Mouse (Mus musculus) right cerebral cortex, postnatal 14 days (tissue): ENCODE data around the gene 1110032A03Rik.

ENCODE experiments used
- DNase-seq: peaks from one replicate; pipeline ENCODE4 v3.0.0; 2022

Gene 1110032A03Rik

GRCm38 (mm10) chr9:50727925-50728651 is 47.2 kb downstream of the 1110032A03Rik start:
- peak; percentile 91 for DNase-seq

DNA sequence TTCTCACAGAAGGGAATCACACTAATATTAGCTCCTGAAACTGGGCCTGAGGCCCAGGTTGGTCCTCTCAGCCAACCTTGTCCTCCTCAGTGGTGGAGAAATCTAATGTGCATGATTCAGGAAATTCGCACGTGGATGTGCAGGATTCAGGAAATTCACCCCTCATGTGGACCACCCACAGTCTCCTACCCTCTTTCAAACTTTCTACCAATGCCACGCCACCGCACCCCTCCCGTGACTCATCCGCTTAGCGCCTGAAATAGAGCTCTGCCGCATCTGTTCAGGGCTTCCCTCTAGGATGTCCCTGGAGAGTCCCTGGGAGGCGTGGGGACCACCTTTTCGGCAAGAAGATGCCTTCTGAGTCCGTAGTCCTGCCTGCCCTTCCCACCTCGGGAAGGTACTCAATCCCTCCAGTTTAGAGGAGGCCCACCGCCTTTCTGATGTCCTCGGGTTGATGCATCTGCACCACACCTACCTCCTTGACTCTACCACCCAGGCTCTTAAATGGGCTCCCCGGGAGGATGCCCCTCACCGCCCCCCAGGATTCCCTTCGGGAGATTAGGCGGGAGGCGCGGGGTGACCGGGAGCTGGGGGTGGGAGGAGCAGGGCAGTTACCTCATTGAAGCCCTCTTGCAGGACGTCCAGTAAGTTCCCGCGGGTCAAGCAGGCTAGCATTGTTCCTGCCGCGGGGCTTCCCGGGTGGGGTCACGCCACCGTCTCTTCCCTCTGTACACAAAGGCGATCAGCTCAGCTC is 48.0 kb downstream of the 1110032A03Rik start:
- DNase-seq, result peak; percentile 70

DNA sequence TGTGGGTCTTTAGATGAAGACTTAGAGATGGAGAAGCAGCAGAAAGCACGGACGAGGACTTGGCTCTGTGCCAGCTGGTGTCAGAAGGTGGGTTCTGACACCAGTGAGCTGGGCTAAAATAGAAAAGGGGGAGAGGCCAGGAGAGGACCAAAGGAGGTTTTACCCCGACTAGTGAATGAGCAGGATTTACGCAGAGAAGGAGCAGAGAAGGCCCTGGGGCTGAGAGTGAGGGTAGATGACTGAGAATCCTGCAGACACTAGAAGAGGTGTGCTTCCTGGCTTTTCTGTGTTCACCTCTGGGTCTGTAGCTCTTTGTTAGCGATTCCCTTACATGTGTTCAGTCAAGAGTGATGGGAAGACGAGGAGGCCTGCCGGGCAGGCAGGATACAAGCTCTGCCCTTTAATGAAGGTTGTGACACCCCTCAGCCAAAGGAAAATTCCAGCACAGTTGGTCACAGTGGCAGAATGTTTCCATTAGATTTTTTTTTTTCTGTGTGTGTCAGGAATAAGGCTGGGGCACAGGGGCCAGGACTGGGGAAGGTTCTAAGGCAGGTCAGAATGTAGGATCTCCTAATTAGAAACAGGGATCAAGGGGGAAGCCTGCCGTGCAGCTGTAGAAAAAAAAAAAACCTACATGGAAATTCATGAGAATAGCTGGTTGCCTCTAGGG is 49.3 kb downstream of the 1110032A03Rik start:
- no peak for DNase-seq

DNA sequence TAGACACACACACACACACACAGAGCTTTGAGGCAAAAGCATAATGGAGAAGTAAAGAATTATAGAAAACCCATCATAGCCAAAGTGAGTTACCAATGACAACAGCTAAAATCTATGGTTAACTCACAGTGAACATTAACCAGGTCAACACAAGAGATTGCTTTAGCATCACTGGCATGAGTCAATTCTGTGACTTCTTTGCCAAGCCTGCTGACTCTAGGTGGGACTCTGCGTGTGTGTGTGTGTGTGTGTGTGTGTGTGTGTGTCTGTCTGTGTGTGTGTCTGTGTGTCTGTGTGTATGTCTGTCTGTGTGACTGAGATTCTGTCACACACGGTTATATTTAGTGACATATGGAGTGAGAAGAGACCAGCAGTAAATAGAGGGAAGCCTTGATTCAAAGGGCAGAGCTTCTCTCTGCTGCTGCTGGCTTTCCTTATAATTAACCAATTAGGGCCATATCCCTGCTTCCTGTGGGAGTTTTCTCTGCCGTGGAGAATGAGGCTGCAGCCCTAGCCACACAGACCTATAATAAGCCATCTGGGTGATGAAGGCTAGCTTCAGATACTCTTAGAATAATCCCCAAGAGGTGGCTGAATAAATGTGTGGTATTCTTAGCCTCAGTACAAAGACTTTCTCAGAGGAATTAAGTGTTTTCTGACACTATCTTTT is 50.5 kb downstream of the 1110032A03Rik start:
- no peak for DNase-seq

- no peak for DNase-seq
These were observed 51.2 kb downstream of the 1110032A03Rik start for GRCm38 (mm10) chr9:50724147-50724546.

- DNase-seq, result peak; percentile 69
These were observed 51.9 kb downstream of the 1110032A03Rik start for GRCm38 (mm10) chr9:50723406-50723805.

GRCm38 (mm10) chr9:50722451-50722911 is 52.8 kb downstream of the 1110032A03Rik start:
- no peak for DNase-seq

DNA sequence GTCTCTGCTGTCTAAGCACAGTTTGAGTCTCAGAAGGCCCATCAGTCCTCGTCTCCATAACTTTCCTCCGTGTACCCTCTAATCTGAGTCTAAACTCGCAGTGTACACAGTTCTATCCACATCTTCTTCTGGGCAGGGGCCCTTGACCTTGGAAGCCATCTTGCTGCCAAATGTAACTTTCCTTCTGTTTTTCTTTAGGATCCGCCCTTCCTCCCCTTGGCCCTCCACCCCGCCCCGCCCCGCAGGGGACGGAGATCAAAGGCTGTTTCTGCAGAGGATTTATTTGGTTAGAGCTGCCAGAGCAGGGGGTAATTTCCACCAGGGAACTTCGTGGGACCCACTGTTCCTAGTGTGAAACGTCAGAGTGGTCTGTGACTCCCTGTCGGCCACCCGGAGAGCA is 54.3 kb downstream of the 1110032A03Rik start:
- DNase-seq, result no peak

DNA sequence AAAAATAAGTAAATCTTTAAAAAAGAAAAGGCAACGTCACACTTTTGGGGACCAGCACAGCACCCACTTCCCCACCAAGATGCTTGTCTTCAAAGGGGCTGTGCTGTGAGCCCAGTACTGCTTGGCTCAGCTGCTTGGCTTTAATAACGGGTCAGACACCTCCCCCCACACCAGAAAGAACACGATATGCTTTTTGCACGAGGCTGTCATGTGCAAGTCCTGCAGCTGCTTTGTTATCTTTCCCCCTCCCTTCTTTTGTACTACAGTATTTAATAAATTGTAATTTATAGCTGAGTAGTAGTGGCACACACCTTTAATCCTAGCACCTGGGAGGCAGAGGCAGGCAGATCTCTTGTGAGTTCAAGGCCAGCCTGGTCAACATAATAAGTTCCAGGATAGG is 56.4 kb downstream of the 1110032A03Rik start:
- DNase-seq, result no peak

DNA sequence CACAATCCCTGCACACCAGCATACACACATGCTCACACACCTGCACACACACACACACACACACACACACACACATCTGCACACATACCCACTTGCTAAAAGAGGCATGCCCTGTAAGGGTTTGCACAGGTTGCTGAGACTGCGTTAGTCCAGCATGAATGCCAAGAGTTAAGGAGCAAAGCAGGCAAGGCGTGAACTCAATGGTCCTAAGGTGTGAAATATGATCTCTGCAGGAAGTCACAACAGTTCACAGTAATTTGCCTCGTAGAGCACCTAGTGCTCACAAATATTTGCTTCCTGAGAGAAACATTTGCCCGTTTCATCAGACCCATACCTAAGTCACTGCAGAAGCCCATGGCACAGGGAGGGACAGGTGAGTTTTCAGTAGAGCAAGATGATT is 61.1 kb downstream of the 1110032A03Rik start:
- no peak for DNase-seq
